Mouse (Mus musculus) brain, embryonic 14.5 days (tissue): ENCODE data around the gene Nutm2.

Experiments used
- CTCF ChIP-seq: fragments of 200-500 bp; IDR thresholded peaks from 2 replicates; pipeline ENCODE4 v1.5.1; 2012; ENCODE audit warnings: inconsistent platforms, mild to moderate bottlenecking, moderate library complexity, borderline replicate concordance; ENCODE audit not compliant: insufficient read depth, insufficient read length; ENCODE audit errors: extremely low read depth
- POLR2A ChIP-seq: fragments of 200-500 bp; IDR thresholded peaks from 2 replicates; pipeline ENCODE4 v1.6.1; 2012; ENCODE audit warnings: mild to moderate bottlenecking, inconsistent platforms, borderline replicate concordance; ENCODE audit not compliant: poor library complexity, insufficient read depth, insufficient read length, severe bottlenecking; ENCODE audit errors: extremely low read depth

GRCm38 (mm10) chr13:50418421-50418820 is 48.7 kb upstream of the Nutm2 start:
- peak; percentile 16; the same call in 1 of the 2 replicates for TF ChIP-seq CTCF
- no peak for TF ChIP-seq POLR2A
